Mouse (Mus musculus) kidney, embryonic 14.5 days (tissue): ENCODE measurements around the gene Klf9. TPM values are rescaled to one million over a fixed set of nuclear protein-coding genes. Genes with fewer than 3 reads are reported as not detected.
A peak's percentile ranks its signal among the peaks of the same experiment; 100 is the strongest.

Experiments
- ATAC-seq: fragments of 200-750 bp; cut with Nextera tagmentation; 2 replicates; pipeline ENCODE4 v1.8.0; 2017; ENCODE audit warnings: moderate number of reproducible peaks, mild to moderate bottlenecking, moderate TSS enrichment, moderate library complexity; ENCODE audit not compliant: low FRiP score, low TSS enrichment
- H3K27ac ChIP-seq: fragments of 300-500 bp; sonication (generic); 2 replicates; pipeline ENCODE4 v1.5.1; 2014; ENCODE audit warnings: low read depth, mild to moderate bottlenecking, low read length, moderate library complexity, mixed read lengths
- H3K27me3 ChIP-seq: fragments of 300-500 bp; sonication (generic); 2 replicates; pipeline ENCODE4 v1.6.1; 2014; ENCODE audit warnings: mild to moderate bottlenecking, low read length; ENCODE audit not compliant: control insufficient read depth, insufficient read depth
- H3K36me3 ChIP-seq: fragments of 300-500 bp; sonication (generic); 2 replicates; pipeline ENCODE4 v1.6.1; 2014; ENCODE audit warnings: low read length, mixed read lengths; ENCODE audit not compliant: control insufficient read depth, insufficient read depth
- H3K4me1 ChIP-seq: fragments of 300-500 bp; sonication (generic); 2 replicates; pipeline ENCODE4 v1.6.1; 2014; ENCODE audit warnings: low read length, mixed read lengths; ENCODE audit not compliant: control insufficient read depth, insufficient read depth
- H3K4me2 ChIP-seq: fragments of 300-500 bp; sonication (generic); replicated peaks from 2 replicates; pipeline ENCODE4 v1.6.1; 2014; ENCODE audit warnings: low read depth, mild to moderate bottlenecking, low read length
- H3K4me3 ChIP-seq: fragments of 300-500 bp; sonication (generic); 2 replicates; pipeline ENCODE4 v1.5.1; 2014; ENCODE audit warnings: mild to moderate bottlenecking, low read length
- H3K9ac ChIP-seq: fragments of 300-500 bp; sonication (generic); 2 replicates; pipeline ENCODE4 v1.6.1; 2014; ENCODE audit warnings: low read depth, mild to moderate bottlenecking, low read length, moderate library complexity
- H3K9me3 ChIP-seq: fragments of 300-500 bp; sonication (generic); 2 replicates; pipeline ENCODE4 v1.6.1; 2016; ENCODE audit warnings: low read length; ENCODE audit not compliant: control insufficient read depth
- WGBS: fragments of 180-500 bp; shearing (Covaris S2); extraction: QIAGEN DNeasy Blood & Tissue Kit; methylation state at CpG from one replicate; pipeline ENCODE4 v1.1.7; 2014; 5-methylcytosine and 5-hydroxymethylcytosine counted together
- polyA plus RNA-seq: library from polyadenylated mRNA; unstranded; fragments of >200 nt; fragmentation: Nextera tagmentation; extraction: Ambion mirVana; gene quantifications from 2 replicates; pipeline ENCODE4 v1.2.1, GENCODE M21; 2014

Klf9 gene
- polyA plus RNA-seq, 1 experiment from 2014 or later = 2.7 TPM

DNA sequence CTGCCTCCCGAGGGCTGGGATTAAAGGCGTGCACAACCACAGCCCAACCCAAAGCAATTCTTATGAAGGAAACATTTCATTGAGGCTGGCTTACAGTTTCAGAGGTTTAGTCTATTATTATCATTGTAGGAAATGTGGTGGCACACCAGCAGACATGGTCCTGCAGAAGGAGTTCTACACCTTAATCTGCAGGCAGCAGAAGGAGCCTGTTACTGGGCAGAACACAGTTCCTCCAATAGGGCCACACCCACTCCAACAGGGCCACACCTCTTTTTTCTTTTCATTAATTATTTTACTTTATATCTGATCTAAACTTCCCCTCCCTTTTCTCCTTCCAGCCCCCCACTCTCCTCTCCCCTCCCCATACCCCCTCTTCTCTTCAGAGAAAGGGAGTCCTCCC is 11.1 kb upstream of the Klf9 start:
- H3K27me3 ChIP-seq = peaks cover 6% of the 10 kb centered on the region; the same call in 1 of the 2 replicates
- no peak overlapping the region for H3K9ac ChIP-seq
- no peak overlapping the region for H3K4me3 ChIP-seq
- ATAC-seq = no peak
- H3K27ac ChIP-seq = no peak overlapping the region
- H3K4me2 ChIP-seq = no peak overlapping the region
- 98% methylated on average over 2 of the region's 2 CpGs for WGBS
- peaks cover 3% of the 10 kb centered on the region for H3K4me1 ChIP-seq
- no peaks in the 10 kb centered on the region for H3K9me3 ChIP-seq
- H3K36me3 ChIP-seq = no peaks in the 10 kb centered on the region

DNA sequence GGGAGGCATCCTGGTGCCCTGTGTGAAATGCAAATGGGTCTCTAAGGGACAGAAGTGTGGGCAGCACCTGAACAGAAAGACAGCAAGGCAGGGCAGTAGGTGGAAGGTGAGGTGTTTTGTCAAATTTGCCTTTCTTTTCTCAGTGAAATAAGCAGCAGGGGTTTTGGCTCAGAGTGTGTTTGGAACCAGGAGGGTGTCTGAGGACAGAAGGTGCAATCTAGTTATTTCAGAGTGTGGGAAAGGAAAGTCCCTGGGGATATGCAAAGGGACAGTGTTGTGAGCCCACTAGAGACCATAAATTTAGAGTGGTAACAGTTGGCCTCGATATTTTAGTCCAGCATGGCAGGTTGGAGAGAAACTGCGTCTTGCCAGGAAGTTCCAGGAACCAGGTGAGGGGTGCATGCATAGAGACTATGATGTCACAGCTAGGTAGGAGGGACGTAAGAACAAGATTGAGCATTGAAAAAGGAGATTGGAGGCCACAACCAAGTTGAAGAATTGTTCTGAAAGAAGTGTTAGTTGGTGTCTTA is 8.9 kb upstream of the Klf9 start:
- H3K36me3 ChIP-seq = no peaks in the 10 kb centered on the region
- peaks cover 12% of the 10 kb centered on the region for H3K27me3 ChIP-seq
- H3K4me1 ChIP-seq = peaks cover 17% of the 10 kb centered on the region
- WGBS = 59% methylated on average over 3 of the region's 3 CpGs
- H3K9ac ChIP-seq = no peak overlapping the region
- no peak overlapping the region for H3K4me3 ChIP-seq
- H3K27ac ChIP-seq = no peak overlapping the region
- no peaks in the 10 kb centered on the region for H3K9me3 ChIP-seq
- no peak overlapping the region for H3K4me2 ChIP-seq
- ATAC-seq = no peak

DNA sequence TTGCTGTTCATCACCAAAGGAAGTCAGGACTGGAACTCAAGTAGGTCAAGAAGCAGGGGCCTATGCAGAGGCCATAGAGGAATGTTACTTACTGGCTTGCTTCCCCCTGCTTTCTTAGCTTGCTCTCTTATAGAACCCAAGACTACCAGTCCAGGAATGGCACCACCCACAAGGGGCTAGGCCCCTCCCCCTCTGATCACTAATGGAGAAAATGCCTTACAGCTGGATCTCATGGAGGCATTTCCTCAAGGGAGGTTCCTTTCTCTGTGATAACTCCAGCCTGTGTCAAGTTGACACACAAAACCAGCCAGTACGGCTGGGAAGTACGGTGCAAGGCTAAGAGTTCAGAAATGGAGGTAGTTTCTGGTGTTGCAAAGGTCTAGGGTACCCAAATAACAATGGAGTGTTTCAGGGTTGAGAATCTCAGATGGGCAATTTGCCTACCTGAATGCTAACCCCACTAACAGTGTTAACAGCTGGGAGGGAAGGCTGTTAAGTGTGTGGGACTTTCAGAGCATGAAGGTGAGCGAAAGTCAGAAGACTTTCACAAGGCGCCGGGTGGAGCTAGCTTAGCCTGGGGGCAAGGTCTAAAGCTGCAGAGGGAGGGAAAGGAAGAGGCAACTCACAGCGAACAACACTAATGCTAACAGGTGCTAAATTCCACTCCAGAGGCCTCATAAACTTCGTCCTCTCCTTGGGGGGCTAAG is 8.2 kb upstream of the Klf9 start:
- H3K9me3 ChIP-seq = no peaks in the 10 kb centered on the region
- H3K9ac ChIP-seq = no peak overlapping the region
- no peak for ATAC-seq
- H3K4me3 ChIP-seq = no peak overlapping the region
- 20% methylated on average over 7 of the region's 7 CpGs for WGBS
- peaks cover 17% of the 10 kb centered on the region for H3K4me1 ChIP-seq
- H3K36me3 ChIP-seq = no peaks in the 10 kb centered on the region
- no peak overlapping the region for H3K4me2 ChIP-seq
- peaks cover 12% of the 10 kb centered on the region for H3K27me3 ChIP-seq
- H3K27ac ChIP-seq = no peak overlapping the region

DNA sequence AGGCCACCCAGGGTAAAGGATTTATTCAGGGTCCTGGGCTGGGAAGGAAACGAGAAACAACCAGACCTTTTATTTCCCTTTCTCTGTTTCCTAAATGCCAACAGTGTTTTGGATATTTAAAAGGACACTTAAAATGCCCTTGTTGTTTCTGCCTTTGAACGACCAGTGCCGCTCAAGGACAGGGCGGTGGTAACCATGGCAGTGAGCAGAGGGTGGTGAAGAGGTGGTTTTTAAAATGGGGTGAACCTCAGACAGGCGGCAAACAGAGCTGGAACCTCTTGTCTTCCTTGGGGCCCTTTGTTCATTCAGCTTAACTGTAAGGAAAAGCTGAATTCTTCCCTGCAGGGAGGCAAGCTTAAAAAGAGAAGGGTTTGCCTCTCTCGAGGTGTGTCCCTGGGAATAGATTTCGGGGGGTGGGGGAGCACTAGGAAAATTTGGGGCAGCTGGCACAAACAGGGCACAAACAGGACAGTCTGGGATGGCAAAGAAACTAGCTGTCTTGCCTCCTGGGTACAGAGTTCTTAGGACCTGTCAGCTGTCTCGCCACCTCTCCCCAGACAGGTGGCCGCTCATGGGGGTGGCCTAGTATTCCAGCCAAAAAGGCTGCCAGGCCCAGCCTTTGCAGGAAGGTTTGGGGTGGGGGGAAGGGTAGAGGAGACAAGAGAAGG is 7.5 kb upstream of the Klf9 start:
- peak overlapping the region; percentile 85; the same call in 1 of the 2 replicates for H3K4me2 ChIP-seq
- peak overlapping the region; percentile 39; the same call in 1 of the 2 replicates for H3K4me3 ChIP-seq
- no peaks in the 10 kb centered on the region for H3K36me3 ChIP-seq
- no peak overlapping the region for H3K9ac ChIP-seq
- no peaks in the 10 kb centered on the region for H3K9me3 ChIP-seq
- H3K4me1 ChIP-seq = peaks cover 17% of the 10 kb centered on the region
- H3K27ac ChIP-seq = no peak overlapping the region
- WGBS = 9% methylated on average over 9 of the region's 9 CpGs
- H3K27me3 ChIP-seq = peaks cover 12% of the 10 kb centered on the region
- ATAC-seq = no peak

DNA sequence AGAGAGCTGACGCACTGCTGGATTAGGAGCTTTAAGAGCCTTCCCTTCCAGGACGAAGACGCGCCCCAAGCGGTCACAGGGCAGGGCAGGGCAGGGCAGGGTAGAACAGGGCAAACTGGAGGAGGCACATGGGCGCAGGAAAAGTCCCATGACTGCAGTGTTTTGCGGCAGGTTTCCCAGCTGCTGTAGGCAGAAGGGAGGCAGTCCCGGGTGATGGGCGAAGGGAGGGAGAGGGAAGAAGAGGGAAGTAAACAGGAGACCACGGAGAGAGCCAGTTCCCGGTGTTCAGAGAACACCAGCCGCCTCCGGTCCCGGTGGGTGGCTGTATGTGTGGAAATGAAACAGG is 7.0 kb upstream of the Klf9 start:
- ATAC-seq = no peak
- Histone ChIP-seq H3K27me3 (peaks cover 12% of the 10 kb centered on the region), H3K36me3 (no peaks in the 10 kb centered on the region), H3K9ac (0 out of 2 replicates have a peak overlapping the region, but pooled peaks have one; percentile 19), H3K4me3 (peak overlapping the region; percentile 39), H3K9me3 (no peaks in the 10 kb centered on the region), H3K4me2 (peak overlapping the region; percentile 85), H3K27ac (no peak overlapping the region), H3K4me1 (peaks cover 17% of the 10 kb centered on the region)
- WGBS = 1% methylated on average over 14 of the region's 14 CpGs

DNA sequence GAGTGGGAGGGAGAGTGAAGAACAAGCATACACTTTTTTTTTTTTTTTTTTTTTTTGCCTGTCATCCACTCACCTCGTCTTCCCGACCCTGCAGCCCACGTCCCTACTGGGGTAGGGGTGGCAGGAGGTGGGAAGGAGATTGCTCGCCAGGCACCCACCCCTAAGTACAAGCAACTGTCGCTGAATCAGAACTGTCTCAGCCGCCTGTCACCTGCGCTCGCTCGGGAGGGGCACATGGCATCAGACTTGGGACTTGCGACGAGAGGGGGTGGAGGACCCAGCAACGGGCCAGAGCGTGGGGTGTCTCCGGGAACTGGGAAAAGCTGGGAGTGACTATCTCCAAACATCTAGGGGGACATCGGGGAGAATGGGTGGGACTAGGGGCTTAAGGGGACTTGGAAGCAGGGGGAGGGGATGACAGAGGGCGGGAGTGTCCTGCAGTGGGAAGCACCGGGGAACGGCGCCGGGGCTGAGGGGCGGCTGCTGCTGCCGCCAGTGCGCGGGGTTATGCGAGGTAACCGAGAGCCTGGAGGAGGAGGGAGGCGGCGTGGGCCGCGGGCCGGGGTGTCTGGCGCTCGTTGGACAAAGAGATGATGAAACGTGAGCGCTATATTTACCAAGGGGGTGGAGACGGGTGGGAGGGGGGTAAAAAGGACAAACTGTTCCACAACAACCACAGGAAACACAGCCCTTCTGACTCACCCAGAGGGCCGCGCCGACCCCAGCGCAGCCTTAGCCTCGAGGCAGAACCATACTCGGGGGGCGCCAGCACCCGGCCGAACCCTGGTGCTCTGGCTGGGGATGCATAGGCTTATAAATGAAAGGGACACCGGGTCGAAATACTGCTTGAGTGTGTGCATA is 6.4 kb upstream of the Klf9 start:
- no peak overlapping the region for H3K27ac ChIP-seq
- H3K9ac ChIP-seq = peak overlapping the region; percentile 19
- peaks cover 12% of the 10 kb centered on the region for H3K27me3 ChIP-seq
- peak overlapping the region; percentile 39 for H3K4me3 ChIP-seq
- no peaks in the 10 kb centered on the region for H3K9me3 ChIP-seq
- peak overlapping the region; percentile 85 for H3K4me2 ChIP-seq
- H3K36me3 ChIP-seq = no peaks in the 10 kb centered on the region
- peak; percentile 50 for ATAC-seq
- peaks cover 17% of the 10 kb centered on the region for H3K4me1 ChIP-seq
- 1% methylated on average over 47 of the region's 47 CpGs for WGBS

DNA sequence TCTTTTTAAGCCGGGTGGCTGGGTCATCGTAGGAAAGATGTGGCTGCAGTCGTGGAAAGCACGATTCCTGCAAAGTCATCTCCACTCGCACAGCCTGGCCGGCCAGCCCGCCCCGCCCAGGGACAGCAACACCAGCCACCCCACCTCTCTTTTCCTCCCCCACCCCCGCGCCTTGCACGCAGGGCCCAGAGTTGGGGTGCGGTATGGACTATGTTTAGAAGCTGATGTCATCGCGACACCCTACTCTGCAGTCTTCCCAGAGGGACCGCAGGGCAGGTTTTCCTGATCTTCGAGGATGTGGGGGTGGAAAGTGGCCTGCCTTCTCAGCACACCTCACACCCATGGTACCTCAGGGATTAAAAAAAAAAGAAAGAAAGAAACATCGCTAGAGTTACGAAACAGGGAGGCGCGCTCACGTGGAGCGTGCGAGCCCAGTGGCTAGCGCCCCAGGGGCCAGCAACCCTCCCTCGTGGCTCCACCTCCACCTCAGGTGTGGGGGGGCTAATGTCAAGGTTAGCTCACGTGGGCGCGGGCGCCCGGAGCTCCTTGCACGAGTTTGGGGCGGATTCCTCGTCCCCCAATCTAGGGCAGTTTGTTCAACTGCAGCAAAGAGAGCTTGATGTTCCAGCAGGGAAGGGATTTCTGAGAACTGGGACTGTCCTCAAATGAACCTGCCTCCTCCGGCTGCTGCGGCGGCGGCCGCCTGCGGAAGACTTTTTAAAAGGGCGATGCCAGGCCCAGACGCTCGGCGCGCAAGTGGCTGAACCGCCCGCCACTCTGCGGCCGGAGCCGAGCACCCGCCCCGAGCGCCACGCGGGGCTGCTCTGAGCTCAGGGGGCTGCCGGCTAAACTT is 5.5 kb upstream of the Klf9 start:
- Histone ChIP-seq H3K4me1 (peaks cover 17% of the 10 kb centered on the region), H3K4me3 (peak overlapping the region; percentile 39), H3K36me3 (no peaks in the 10 kb centered on the region), H3K9ac (peak overlapping the region; percentile 36; the same call in 1 of the 2 replicates), H3K27ac (peak overlapping the region; percentile 42; the same call in 1 of the 2 replicates), H3K9me3 (no peaks in the 10 kb centered on the region), H3K27me3 (peaks cover 12% of the 10 kb centered on the region), H3K4me2 (peak overlapping the region; percentile 85)
- WGBS = under 1% methylated on average over 55 of the region's 55 CpGs
- ATAC-seq = peak; percentile 65

DNA sequence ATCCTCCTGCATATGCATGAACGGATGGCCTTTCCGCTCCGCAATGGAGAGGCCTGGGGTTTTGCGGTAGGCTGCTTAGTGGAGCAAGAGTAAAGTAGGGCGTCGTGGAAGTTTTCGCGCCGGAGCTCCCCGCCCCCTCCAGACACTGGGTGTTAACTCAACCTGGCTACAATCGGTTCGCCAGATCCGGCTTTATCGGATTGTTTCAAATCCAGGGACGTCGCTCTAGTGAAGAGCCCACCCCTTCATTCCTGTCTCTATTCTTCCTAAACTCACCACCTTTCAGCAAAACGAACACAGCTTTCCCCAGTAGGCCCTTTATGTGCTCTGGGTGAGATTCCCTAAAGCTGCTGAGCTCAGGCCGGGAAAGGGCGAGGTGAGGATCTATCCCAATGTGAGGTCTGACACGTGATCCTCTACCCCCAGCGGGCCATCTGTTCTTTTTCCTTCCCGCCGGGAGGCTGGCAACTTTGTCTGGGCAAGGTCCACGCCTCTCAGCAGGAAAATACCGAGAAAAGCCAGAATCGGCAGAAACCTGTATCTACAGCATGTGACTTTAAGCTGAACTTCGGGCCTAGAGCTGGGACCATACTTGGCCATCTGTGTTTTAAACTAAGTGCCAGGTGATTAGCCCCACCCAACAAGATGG is 4.7 kb upstream of the Klf9 start:
- peak overlapping the region; percentile 36; the same call in 1 of the 2 replicates for H3K9ac ChIP-seq
- H3K4me1 ChIP-seq = peaks cover 17% of the 10 kb centered on the region
- H3K36me3 ChIP-seq = no peaks in the 10 kb centered on the region
- ATAC-seq = no peak
- peaks cover 12% of the 10 kb centered on the region for H3K27me3 ChIP-seq
- H3K9me3 ChIP-seq = no peaks in the 10 kb centered on the region
- WGBS = 3% methylated on average over 27 of the region's 27 CpGs
- peak overlapping the region; percentile 42; the same call in 1 of the 2 replicates for H3K27ac ChIP-seq
- H3K4me3 ChIP-seq = peak overlapping the region; percentile 39
- H3K4me2 ChIP-seq = peak overlapping the region; percentile 85
